10 mouse cellular contexts compared by ENCODE assay signal in the genomic region with DNA sequence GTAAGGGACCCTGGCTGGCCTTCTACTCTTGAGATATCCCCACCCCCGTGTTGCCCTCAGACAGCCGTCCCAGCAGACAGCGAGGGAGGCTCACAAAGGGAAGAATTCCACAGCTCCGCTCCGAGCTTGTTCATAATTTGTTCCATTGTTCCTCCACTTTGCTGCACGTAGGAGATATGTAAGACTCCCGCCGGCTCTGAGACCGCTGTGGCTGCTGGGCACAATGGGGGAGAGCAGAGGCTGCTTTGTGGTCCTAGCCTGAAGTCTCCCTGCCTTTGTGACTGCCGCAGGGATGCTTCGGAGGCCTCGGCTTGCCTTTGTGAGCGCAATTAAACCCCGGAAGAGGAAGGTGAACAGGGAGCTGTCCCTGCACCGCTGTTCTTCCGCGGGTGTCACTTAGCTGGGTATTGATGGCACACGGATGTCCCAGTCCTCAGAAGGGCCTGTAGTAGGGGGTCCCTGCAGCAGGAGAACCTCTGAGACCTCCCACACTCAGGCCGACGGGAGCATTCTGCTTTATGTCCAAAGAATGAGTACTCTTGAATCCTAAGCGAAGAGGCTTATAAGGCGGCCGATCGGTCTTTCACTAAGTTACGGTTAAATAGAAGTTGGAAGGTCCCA.
DNase-seq lines count a peak whose midpoint lies in the region; ATAC-seq lines count a peak whose summit lies in the region.
"Had no signal": no experiment of that assay in that cellular context is flagged by ENCODE, and none has a peak within 500 bp of the region (broad histone marks: within the 10 kb centered on the region; RNA-seq: fewer than 3 reads in every experiment).

No protein-coding gene starts in this region.

- intact Hi-C loops in left cerebral cortex, postnatal 10 days (cut with DNase I) = no loop called here

- no peaks in the 10 kb centered on the region; the same call in 1 of the 2 replicates for H3K27me3 ChIP-seq in kidney, embryonic 14.5 days (ENCODE audit: control insufficient read depth, insufficient read depth, low read length)
- H3K27me3 ChIP-seq in embryonic facial prominence, embryonic 13.5 days = peaks cover 42% of the 10 kb centered on the region
- peaks cover 8% of the 10 kb centered on the region for H3K27me3 ChIP-seq in intestine, embryonic 16.5 days (replicated peaks; ENCODE audit: control insufficient read depth, insufficient read depth, low read length)
- H3K27me3 ChIP-seq in neural tube, embryonic 15.5 days (replicated peaks) = peaks cover 18% of the 10 kb centered on the region
- H3K27me3 ChIP-seq: CH12.LX had no signal

- H3K4me2 ChIP-seq in kidney, embryonic 14.5 days (replicated peaks; ENCODE audit: low read depth, low read length) = peak overlapping the region; percentile 41
- H3K4me2 ChIP-seq in embryonic facial prominence, embryonic 13.5 days = peak overlapping the region; percentile 56
- peak overlapping the region; percentile 43 for H3K4me2 ChIP-seq in intestine, embryonic 16.5 days (ENCODE audit: low read depth, low read length)
- H3K4me2 ChIP-seq in neural tube, embryonic 15.5 days = peak overlapping the region; percentile 50

- H3K36me3 ChIP-seq in kidney, embryonic 14.5 days (ENCODE audit: control insufficient read depth, insufficient read depth, low read length) = no peaks in the 10 kb centered on the region
- H3K36me3 ChIP-seq in embryonic facial prominence, embryonic 13.5 days = no peaks in the 10 kb centered on the region
- H3K36me3 ChIP-seq in intestine, embryonic 16.5 days (ENCODE audit: control insufficient read depth, insufficient read depth, low read length) = no peaks in the 10 kb centered on the region
- H3K36me3 ChIP-seq in neural tube, embryonic 15.5 days = no peaks in the 10 kb centered on the region

- peak; percentile 32; the same call in 1 of the 2 replicates for ATAC-seq in kidney, embryonic 14.5 days (ENCODE audit: low FRiP score, low TSS enrichment)
- no peak for ATAC-seq in embryonic facial prominence, embryonic 13.5 days (ENCODE audit: insufficient number of reproducible peaks, insufficient read depth, low FRiP score, low TSS enrichment, low read depth)
- no peak for ATAC-seq in intestine, embryonic 16.5 days
- ATAC-seq in neural tube, embryonic 15.5 days (ENCODE audit: low FRiP score) = no peak

- peak overlapping the region; percentile 32; the same call in 1 of the 2 replicates for H3K9ac ChIP-seq in kidney, embryonic 14.5 days (ENCODE audit: low read depth, low read length)
- no peak overlapping the region; the same call in 1 of the 2 replicates for H3K9ac ChIP-seq in embryonic facial prominence, embryonic 13.5 days
- peak overlapping the region; percentile 39; the same call in 1 of the 2 replicates for H3K9ac ChIP-seq in intestine, embryonic 16.5 days (ENCODE audit: low read depth, low read length)
- H3K9ac ChIP-seq in neural tube, embryonic 15.5 days (replicated peaks) = 0 out of 2 replicates have a peak overlapping the region, but pooled peaks have one; percentile 23

- no peaks in the 10 kb centered on the region for H3K9me3 ChIP-seq in kidney, embryonic 14.5 days (ENCODE audit: control insufficient read depth, low read length)
- H3K9me3 ChIP-seq in embryonic facial prominence, embryonic 13.5 days = no peaks in the 10 kb centered on the region
- H3K9me3 ChIP-seq in intestine, embryonic 16.5 days (ENCODE audit: control insufficient read depth, low read length) = no peaks in the 10 kb centered on the region
- H3K9me3 ChIP-seq in neural tube, embryonic 15.5 days (replicated peaks) = no peaks in the 10 kb centered on the region

- 20% methylated on average over 25 of the region's 25 CpGs for WGBS in kidney, embryonic 14.5 days
- WGBS in embryonic facial prominence, embryonic 13.5 days = 19% methylated on average over 25 of the region's 25 CpGs
- 24% methylated on average over 25 of the region's 25 CpGs for WGBS in intestine, embryonic 16.5 days
- WGBS in neural tube, embryonic 15.5 days = 13% methylated on average over 25 of the region's 25 CpGs

- H3K27ac ChIP-seq in kidney, embryonic 14.5 days (ENCODE audit: low read depth, low read length) = no peak overlapping the region
- no peak overlapping the region for H3K27ac ChIP-seq in embryonic facial prominence, embryonic 13.5 days
- no peak overlapping the region for H3K27ac ChIP-seq in intestine, embryonic 16.5 days (ENCODE audit: low read length)
- H3K27ac ChIP-seq in neural tube, embryonic 15.5 days (replicated peaks) = no peak overlapping the region

- DNase-seq in kidney, adult 8-10 months = no peak
- DNase-seq in MN1 (ENCODE audit: low spot score) = no peak
- no peak for DNase-seq in left cerebral cortex, postnatal 10 days (ENCODE audit: extremely low spot score in 1 of 2, low spot score in 2 of 2)
- no peak for DNase-seq in layer of hippocampus, postnatal 36 days
- DNase-seq: heart, adult 18-20 months had no signal

- peaks cover 8% of the 10 kb centered on the region for H3K4me1 ChIP-seq in kidney, embryonic 14.5 days (ENCODE audit: control insufficient read depth, insufficient read depth, low read length)
- peaks cover 6% of the 10 kb centered on the region; the same call in 1 of the 2 replicates for H3K4me1 ChIP-seq in embryonic facial prominence, embryonic 13.5 days
- H3K4me1 ChIP-seq in intestine, embryonic 16.5 days (ENCODE audit: control insufficient read depth, insufficient read depth, low read length) = peaks cover 2% of the 10 kb centered on the region; the same call in 1 of the 2 replicates
- peaks cover 11% of the 10 kb centered on the region for H3K4me1 ChIP-seq in neural tube, embryonic 15.5 days

- peak overlapping the region; percentile 17; the same call in 1 of the 2 replicates for H3K4me3 ChIP-seq in kidney, embryonic 14.5 days (ENCODE audit: low read length)
- H3K4me3 ChIP-seq in embryonic facial prominence, embryonic 13.5 days = peak overlapping the region; percentile 16
- H3K4me3 ChIP-seq in intestine, embryonic 16.5 days (ENCODE audit: low read length) = peak overlapping the region; percentile 30
- peak overlapping the region; percentile 12; the same call in 1 of the 2 replicates for H3K4me3 ChIP-seq in neural tube, embryonic 15.5 days (replicated peaks)
